Mouse (Mus musculus): ENCODE results near the gene Lrch4.
A peak's percentile ranks its signal among the peaks of the same experiment; 100 is the strongest.

- TF ChIP-seq CTCF (IDR thresholded peaks at IDR 0.05) (no peak), EP300 (IDR thresholded peaks at IDR 0.05) (peak; percentile 73)
Observed at GRCm38 (mm10) chr5:137639472-137639871, 10.6 kb downstream of the Lrch4 start.
